Mouse (Mus musculus): ENCODE results near the gene Trpm4. TPM values are rescaled to one million over a fixed set of nuclear protein-coding genes. Genes with fewer than 3 reads are reported as not detected.
"Not testable (repeated sequence)": the region's sequence is repeated elsewhere in the genome, so short reads cannot be mapped to it uniquely, and the experiment has no call there.

Gene Trpm4
- polyA plus RNA-seq, 1 experiment from 2014 or later: 9.3 TPM

DNA sequence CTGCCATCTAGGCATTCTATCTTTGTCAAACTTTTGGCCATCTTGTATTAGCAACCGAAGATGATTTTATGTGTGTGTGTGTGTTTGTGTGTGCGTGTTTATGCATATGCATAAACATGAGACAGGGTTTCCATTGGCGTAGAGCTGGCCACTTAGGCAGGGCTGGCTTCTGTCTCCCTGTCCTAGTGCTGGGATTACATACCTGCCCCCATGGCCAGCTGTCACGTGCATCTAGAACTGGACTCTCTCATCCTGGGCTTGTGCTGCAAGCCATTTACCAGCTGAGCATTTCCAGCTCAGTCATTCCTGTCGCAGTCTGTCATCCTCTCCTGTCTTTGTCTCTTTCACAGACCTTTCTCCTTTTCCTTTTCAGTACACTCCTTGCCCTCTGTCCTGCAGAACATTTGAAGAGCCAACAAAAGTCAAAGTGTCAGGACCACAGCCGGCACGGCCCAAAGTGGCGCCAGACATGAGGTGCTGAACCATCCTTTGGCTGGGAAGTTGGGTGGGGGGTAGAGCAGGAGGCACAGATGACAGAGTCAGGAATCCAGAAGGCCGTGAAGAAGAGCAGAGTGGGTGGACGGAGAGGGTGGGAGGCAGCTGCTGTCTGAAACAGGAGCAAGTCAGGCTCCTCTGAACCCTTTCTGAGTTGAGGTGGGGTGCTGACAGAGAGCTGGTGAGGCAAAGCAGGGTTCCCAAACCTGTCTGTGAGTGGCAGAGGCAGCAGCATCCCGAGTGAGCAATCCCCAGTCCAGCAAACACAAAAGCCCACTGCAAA is 76.3 kb downstream of the Trpm4 start:
- DNase-seq (ENCODE audit: low spot score) (no peak), ATAC-seq (ENCODE audit: low FRiP score) (no peak)
- H3K36me3 ChIP-seq (replicated peaks; ENCODE audit: control insufficient read depth, insufficient read depth): no peaks in the 10 kb centered on the region
- H3K27ac ChIP-seq: no peak overlapping the region
- H3K4me1 ChIP-seq (replicated peaks; ENCODE audit: control insufficient read depth, insufficient read depth, low read length): no peaks in the 10 kb centered on the region
- no peak overlapping the region for H3K4me3 ChIP-seq (replicated peaks; ENCODE audit: low read length)
- no peaks in the 10 kb centered on the region for H3K9me3 ChIP-seq (ENCODE audit: control insufficient read depth, low read length)
- H3K9ac ChIP-seq: no peak overlapping the region
- 60% methylated on average over 11 of the region's 11 CpGs for WGBS
- no peak overlapping the region for H3K4me2 ChIP-seq (replicated peaks)
- H3K27me3 ChIP-seq (ENCODE audit: control insufficient read depth, insufficient read depth, low read length): no peaks in the 10 kb centered on the region

GRCm38 (mm10) chr7:45255822-45256221 is 77.8 kb downstream of the Trpm4 start:
- not testable (repeated sequence) for H3K4me2 ChIP-seq (replicated peaks); ATAC-seq (ENCODE audit: low FRiP score); H3K9me3 ChIP-seq (ENCODE audit: control insufficient read depth, low read length); H3K36me3 ChIP-seq (replicated peaks; ENCODE audit: control insufficient read depth, insufficient read depth); H3K9ac ChIP-seq; H3K27ac ChIP-seq; H3K4me1 ChIP-seq (replicated peaks; ENCODE audit: control insufficient read depth, insufficient read depth, low read length); H3K27me3 ChIP-seq (ENCODE audit: control insufficient read depth, insufficient read depth, low read length); DNase-seq (ENCODE audit: low spot score); H3K4me3 ChIP-seq (replicated peaks; ENCODE audit: low read length)
- WGBS: 82% methylated on average over 5 of the region's 7 CpGs

GRCm38 (mm10) chr7:45253806-45254205 is 79.8 kb downstream of the Trpm4 start:
- Histone ChIP-seq H3K9me3 (ENCODE audit: control insufficient read depth, low read length) (no peaks in the 10 kb centered on the region), H3K27ac (no peak overlapping the region), H3K4me1 (replicated peaks; ENCODE audit: control insufficient read depth, insufficient read depth, low read length) (no peaks in the 10 kb centered on the region), H3K4me3 (replicated peaks; ENCODE audit: low read length) (no peak overlapping the region), H3K36me3 (replicated peaks; ENCODE audit: control insufficient read depth, insufficient read depth) (no peaks in the 10 kb centered on the region), H3K9ac (no peak overlapping the region), H3K4me2 (replicated peaks) (no peak overlapping the region), H3K27me3 (ENCODE audit: control insufficient read depth, insufficient read depth, low read length) (no peaks in the 10 kb centered on the region)
- WGBS: 91% methylated on average over 8 of the region's 8 CpGs
- DNase-seq (ENCODE audit: low spot score) (no peak), ATAC-seq (ENCODE audit: low FRiP score) (no peak)

Other genes starting within 250 kb of the Trpm4 start
- gene Rcn3, start 241.6 kb downstream of the Trpm4 start, polyA plus RNA-seq (2014; fragmentation: Nextera tagmentation; extraction: Ambion mirVana): 77.7 and 93.3 TPM in 2 replicates
- 37.7 and 40.5 TPM in 2 replicates for gene Fcgrt, start 229.9 kb downstream of the Trpm4 start, polyA plus RNA-seq (2014; fragmentation: Nextera tagmentation; extraction: Ambion mirVana)
- 767 and 952 TPM in 2 replicates for gene Rps11, start 209.3 kb downstream of the Trpm4 start, polyA plus RNA-seq (2014; fragmentation: Nextera tagmentation; extraction: Ambion mirVana)
- gene Rpl13a, start 205.0 kb downstream of the Trpm4 start, polyA plus RNA-seq (2014; fragmentation: Nextera tagmentation; extraction: Ambion mirVana): 725 and 835 TPM in 2 replicates
- 0.22 TPM in 1 of 2 replicates, not detected in the other for gene Gm45713, start 197.5 kb downstream of the Trpm4 start, polyA plus RNA-seq (2014; fragmentation: Nextera tagmentation; extraction: Ambion mirVana)
- gene Flt3l, start 197.3 kb downstream of the Trpm4 start, polyA plus RNA-seq (2014; fragmentation: Nextera tagmentation; extraction: Ambion mirVana): 1.7 and 1.8 TPM in 2 replicates
- 91.0 and 93.5 TPM in 2 replicates for gene Pih1d1, start 179.5 kb downstream of the Trpm4 start, polyA plus RNA-seq (2014; fragmentation: Nextera tagmentation; extraction: Ambion mirVana)
- 16.0 and 21.3 TPM in 2 replicates for gene Aldh16a1, start 179.2 kb downstream of the Trpm4 start, polyA plus RNA-seq (2014; fragmentation: Nextera tagmentation; extraction: Ambion mirVana)
- gene Slc17a7, start 169.8 kb downstream of the Trpm4 start, polyA plus RNA-seq (2014; fragmentation: Nextera tagmentation; extraction: Ambion mirVana): 0.47 and 0.48 TPM in 2 replicates
- not detected in 2 replicates for gene Gfy, start 154.2 kb downstream of the Trpm4 start, polyA plus RNA-seq (2014; fragmentation: Nextera tagmentation; extraction: Ambion mirVana)
- 0.83 TPM in 1 of 2 replicates, not detected in the other for gene Pth2, start 152.8 kb downstream of the Trpm4 start, polyA plus RNA-seq (2014; fragmentation: Nextera tagmentation; extraction: Ambion mirVana)
- gene Ccdc155, start 128.9 kb downstream of the Trpm4 start, polyA plus RNA-seq (2014; fragmentation: Nextera tagmentation; extraction: Ambion mirVana): 0.50 and 0.57 TPM in 2 replicates
- 8.7 and 11.3 TPM in 2 replicates for gene Dkkl1, start 121.6 kb downstream of the Trpm4 start, polyA plus RNA-seq (2014; fragmentation: Nextera tagmentation; extraction: Ambion mirVana)
- 37.7 and 48.0 TPM in 2 replicates for gene Tead2, start 118.0 kb downstream of the Trpm4 start, polyA plus RNA-seq (2014; fragmentation: Nextera tagmentation; extraction: Ambion mirVana)
- gene Cd37, start 94.7 kb downstream of the Trpm4 start, polyA plus RNA-seq (2014; fragmentation: Nextera tagmentation; extraction: Ambion mirVana): 0.94 and 1.2 TPM in 2 replicates
- gene Slc6a16, start 92.7 kb downstream of the Trpm4 start, polyA plus RNA-seq (2014; fragmentation: Nextera tagmentation; extraction: Ambion mirVana): 0.33 and 0.67 TPM in 2 replicates
- gene Slc6a21, start 56.3 kb downstream of the Trpm4 start, polyA plus RNA-seq (2014; fragmentation: Nextera tagmentation; extraction: Ambion mirVana): not detected in 2 replicates
- 0.20 and 0.41 TPM in 2 replicates for gene Hrc, start 1.5 kb upstream of the Trpm4 start, polyA plus RNA-seq (2014; fragmentation: Nextera tagmentation; extraction: Ambion mirVana)
- gene Ppfia3, start 33.2 kb upstream of the Trpm4 start, polyA plus RNA-seq (2014; fragmentation: Nextera tagmentation; extraction: Ambion mirVana): 29.8 and 32.3 TPM in 2 replicates
- 34.8 and 37.9 TPM in 2 replicates for gene Lin7b, start 36.8 kb upstream of the Trpm4 start, polyA plus RNA-seq (2014; fragmentation: Nextera tagmentation; extraction: Ambion mirVana)
- 61.4 and 72.3 TPM in 2 replicates for gene Snrnp70, start 62.0 kb upstream of the Trpm4 start, polyA plus RNA-seq (2014; fragmentation: Nextera tagmentation; extraction: Ambion mirVana)
- gene Kcna7, start 71.9 kb upstream of the Trpm4 start, polyA plus RNA-seq (2014; fragmentation: Nextera tagmentation; extraction: Ambion mirVana): not detected in 2 replicates
- 0.13 TPM in 1 of 2 replicates, not detected in the other for gene Ntf5, start 79.9 kb upstream of the Trpm4 start, polyA plus RNA-seq (2014; fragmentation: Nextera tagmentation; extraction: Ambion mirVana)
- 1.2 and 2.0 TPM in 2 replicates for gene Lhb, start 87.0 kb upstream of the Trpm4 start, polyA plus RNA-seq (2014; fragmentation: Nextera tagmentation; extraction: Ambion mirVana)
- 17.8 and 21.6 TPM in 2 replicates for gene Gys1, start 101.1 kb upstream of the Trpm4 start, polyA plus RNA-seq (2014; fragmentation: Nextera tagmentation; extraction: Ambion mirVana)
- gene Ruvbl2, start 104.3 kb upstream of the Trpm4 start, polyA plus RNA-seq (2014; fragmentation: Nextera tagmentation; extraction: Ambion mirVana): 83.9 and 93.5 TPM in 2 replicates
- gene Ftl1, start 126.1 kb upstream of the Trpm4 start, polyA plus RNA-seq (2014; fragmentation: Nextera tagmentation; extraction: Ambion mirVana): 4,936 and 5,483 TPM in 2 replicates
- gene Bax, start 133.1 kb upstream of the Trpm4 start, polyA plus RNA-seq (2014; fragmentation: Nextera tagmentation; extraction: Ambion mirVana): 182 and 190 TPM in 2 replicates
- gene Tulp2, start 148.1 kb upstream of the Trpm4 start, polyA plus RNA-seq (2014; fragmentation: Nextera tagmentation; extraction: Ambion mirVana): 0.13 and 0.35 TPM in 2 replicates
- gene Gm45808, start 153.0 kb upstream of the Trpm4 start, polyA plus RNA-seq (2014; fragmentation: Nextera tagmentation; extraction: Ambion mirVana): not detected in 2 replicates
- gene Dhdh, start 155.0 kb upstream of the Trpm4 start, polyA plus RNA-seq (2014; fragmentation: Nextera tagmentation; extraction: Ambion mirVana): 2.8 and 3.6 TPM in 2 replicates
- gene Nucb1, start 176.6 kb upstream of the Trpm4 start, polyA plus RNA-seq (2014; fragmentation: Nextera tagmentation; extraction: Ambion mirVana): 121 and 122 TPM in 2 replicates
- 12.9 and 13.0 TPM in 2 replicates for gene Ppp1r15a, start 192.5 kb upstream of the Trpm4 start, polyA plus RNA-seq (2014; fragmentation: Nextera tagmentation; extraction: Ambion mirVana)
- gene Plekha4, start 192.6 kb upstream of the Trpm4 start, polyA plus RNA-seq (2014; fragmentation: Nextera tagmentation; extraction: Ambion mirVana): 1.4 and 2.3 TPM in 2 replicates
- gene Hsd17b14, start 221.1 kb upstream of the Trpm4 start, polyA plus RNA-seq (2014; fragmentation: Nextera tagmentation; extraction: Ambion mirVana): 0.25 TPM in 1 of 2 replicates, not detected in the other
- gene Bcat2, start 236.4 kb upstream of the Trpm4 start, polyA plus RNA-seq (2014; fragmentation: Nextera tagmentation; extraction: Ambion mirVana): 17.4 and 19.0 TPM in 2 replicates